Mouse (Mus musculus) heart, postnatal 36 days (tissue): ENCODE results near the gene Olfr1396. TPM values are rescaled to one million over a fixed set of nuclear protein-coding genes. Genes with fewer than 3 reads are reported as not detected.
"Not testable (repeated sequence)": the region's sequence is repeated elsewhere in the genome, so short reads cannot be mapped to it uniquely, and the experiment has no call there.

Source experiments
- DNase-seq, 2 experiments: peaks; one replicate each; pipeline ENCODE4 v3.0.0; 2021 to 2022
- intact Hi-C: fragments of 180-260 bp; cut with DNase I; formaldehyde crosslinking; loops from one replicate; pipeline ENCODE4 v1.15.1; 2025
- total RNA-seq, 2 experiments: library from RNA; stranded (reverse); gene quantifications; 2 replicates each; pipeline ENCODE4 v1.2.3; 2021

The Olfr1396 gene
- total RNA-seq, 2 experiments from 2014 or later, result 1.5 TPM

DNA sequence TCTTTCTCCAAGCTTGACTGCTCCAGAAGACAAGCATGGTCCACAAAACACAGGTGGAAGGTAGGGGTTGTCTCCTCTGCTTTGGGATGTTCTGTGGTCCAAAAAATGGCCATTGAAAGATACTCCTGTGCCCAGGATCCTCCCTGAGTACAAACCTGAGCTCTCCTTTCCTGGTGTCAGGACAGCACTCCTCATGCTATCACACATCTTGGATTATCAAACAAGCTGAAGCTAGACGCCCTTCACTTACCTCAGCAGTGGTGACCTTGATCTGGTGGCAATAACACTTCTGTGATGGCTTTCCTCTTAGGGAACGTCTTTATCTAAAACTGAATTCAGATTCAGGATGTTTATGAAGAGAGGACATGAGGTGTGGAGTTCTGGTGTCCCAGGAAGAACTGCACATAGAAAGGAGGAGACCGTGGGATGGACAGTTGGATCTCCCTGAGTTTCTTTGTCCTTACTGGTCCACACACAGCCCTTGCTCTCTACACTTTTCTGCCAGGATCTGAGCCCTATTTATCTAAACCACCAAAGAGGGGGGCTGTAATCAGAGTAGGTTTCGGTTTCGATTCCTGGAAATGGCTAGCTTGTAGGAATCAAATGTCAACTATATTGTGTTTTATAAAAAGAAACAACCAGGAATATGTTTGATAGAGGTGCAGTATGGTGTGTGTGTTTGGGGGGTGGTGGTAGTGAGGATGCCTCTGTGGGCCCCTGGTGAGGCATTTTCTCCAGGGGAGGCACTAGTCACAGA lies 50.8 kb downstream of the Olfr1396 start, which contains the start of gene Tgtp2:
Gene Tgtp2 (minus strand): TSS at position 494 of the 757 bp plus-strand sequence.
- DNase-seq, intact Hi-C loops: not testable (repeated sequence)

DNA sequence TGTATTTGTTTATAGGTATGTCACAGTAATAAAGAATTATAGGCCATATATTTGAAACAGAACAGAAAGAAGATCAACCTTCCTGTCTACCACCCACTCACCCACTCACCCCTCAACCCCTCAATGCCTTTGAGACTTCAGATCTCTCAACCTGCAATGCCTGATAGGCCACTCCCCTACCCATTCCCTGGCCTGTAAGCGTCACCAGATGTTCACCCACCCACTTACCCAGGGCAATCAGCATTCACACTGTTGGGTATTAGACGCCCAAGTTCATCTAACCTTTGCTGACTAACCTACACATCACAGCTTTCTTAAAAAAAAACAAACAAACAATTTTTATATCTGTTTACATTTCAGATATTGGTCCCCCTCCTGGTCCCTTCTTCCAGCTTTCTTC lies 52.8 kb downstream of the Olfr1396 start:
- intact Hi-C loops, result not testable (repeated sequence)

DNA sequence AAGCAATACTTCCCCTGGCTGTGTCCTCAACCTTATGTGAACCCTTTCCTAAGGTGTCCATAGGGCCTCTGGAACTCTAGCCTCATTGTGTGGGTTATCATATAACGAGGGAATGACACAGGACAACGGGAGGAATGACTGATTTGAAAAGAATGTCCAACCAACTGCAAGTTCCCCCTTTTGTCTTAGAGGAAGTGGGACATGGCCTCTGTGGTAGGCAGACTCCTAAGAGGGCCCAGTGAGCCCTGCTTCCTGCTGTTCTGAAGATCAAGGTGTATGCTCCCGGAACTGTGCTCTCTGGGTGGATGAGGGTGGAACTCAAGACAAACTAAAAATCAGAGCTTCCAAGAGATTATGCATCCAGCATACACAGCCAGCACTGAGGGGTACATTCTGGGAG lies 54.6 kb downstream of the Olfr1396 start:
- DNase-seq, intact Hi-C loops: not testable (repeated sequence)

More for the DNA sequence above, 52.8 kb downstream of the Olfr1396 start:
- not testable (repeated sequence) for DNase-seq

Other genes with a start within 250 kb of the Olfr1396 start
- 10 to 100 TPM; 12.5 to 13.5 TPM for gene Irgm1, start 243.2 kb downstream of the Olfr1396 start, total RNA-seq
- gene Gm5431, start 212.7 kb downstream of the Olfr1396 start, total RNA-seq, result 1 to 10 TPM in 1 of 2 experiments, under 1 TPM in 1; 0.86 to 3.0 TPM
- gene Psme2b, start 168.7 kb downstream of the Olfr1396 start, total RNA-seq, result 1 to 10 TPM; 3.3 to 5.3 TPM
- not detected for gene Olfr56, start 136.0 kb downstream of the Olfr1396 start, total RNA-seq
- gene 9930111J21Rik1, start 135.5 kb downstream of the Olfr1396 start, total RNA-seq, result 1 to 10 TPM; 5.4 to 6.3 TPM
- 1 to 10 TPM in 1 of 2 experiments, under 1 TPM in 1; 0.97 to 1.8 TPM for gene Gm12185, start 122.6 kb downstream of the Olfr1396 start, total RNA-seq
- 1 to 10 TPM; 1.8 to 5.3 TPM for gene Tgtp1, start 120.7 kb downstream of the Olfr1396 start, total RNA-seq
- gene 9930111J21Rik2, start 63.6 kb downstream of the Olfr1396 start, total RNA-seq, result 1 to 10 TPM; 6.0 to 8.0 TPM
- gene Tgtp2, start 50.7 kb downstream of the Olfr1396 start, total RNA-seq, result 1 to 10 TPM in 1 of 2 experiments, under 1 TPM in 1; 0.28 to 3.8 TPM
- 1 to 10 TPM; 2.3 to 2.7 TPM for gene Ifi47, start 38.3 kb downstream of the Olfr1396 start, total RNA-seq
- gene Olfr1395, start 27.4 kb upstream of the Olfr1396 start, total RNA-seq, result not detected
- not detected for gene Olfr1394, start 39.5 kb upstream of the Olfr1396 start, total RNA-seq
- gene Btnl9, start 72.3 kb upstream of the Olfr1396 start, total RNA-seq, result 10 to 100 TPM; 34.7 to 38.5 TPM
- gene Zfp62, start 88.4 kb upstream of the Olfr1396 start, total RNA-seq, result 10 to 100 TPM; 25.8 to 26.8 TPM
- gene Mgat1, start 129.3 kb upstream of the Olfr1396 start, total RNA-seq, result 10 to 100 TPM; 64.7 to 66.9 TPM
- under 1 TPM in 1 of 2 experiments, not detected in 1; 0.19 TPM for gene Olfr1393, start 163.4 kb upstream of the Olfr1396 start, total RNA-seq
- gene Olfr1392, start 170.4 kb upstream of the Olfr1396 start, total RNA-seq, result not detected
- not detected for gene Olfr10, start 189.9 kb upstream of the Olfr1396 start, total RNA-seq
- not detected for gene Olfr1391, start 207.9 kb upstream of the Olfr1396 start, total RNA-seq
- not detected for gene Olfr1390, start 220.3 kb upstream of the Olfr1396 start, total RNA-seq